Mouse (Mus musculus) right cerebral cortex, postnatal 25 days (tissue): ENCODE data around the gene Tbx10.
"Not testable (repeated sequence)": the region's sequence is repeated elsewhere in the genome, so short reads cannot be mapped to it uniquely, and the experiment has no call there.

ENCODE experiments used
- DNase-seq: peaks from one replicate; pipeline ENCODE4 v3.0.0; 2022

Gene Tbx10

GRCm38 (mm10) chr19:3992416-3992815 is at the start of gene Tbx10:
Gene Tbx10 (plus strand): TSS chr19:3992752.
- no peak for DNase-seq

GRCm38 (mm10) chr19:3942986-3943735 is 49.4 kb upstream of the Tbx10 start:
- no peak for DNase-seq

GRCm38 (mm10) chr19:3945872-3946564 is 46.5 kb upstream of the Tbx10 start:
- DNase-seq: no peak

GRCm38 (mm10) chr19:3946715-3947114 is 45.8 kb upstream of the Tbx10 start:
- DNase-seq: peak; percentile 53

- DNase-seq: no peak
Observed at GRCm38 (mm10) chr19:3947813-3948212, 44.7 kb upstream of the Tbx10 start.

- no peak for DNase-seq
Observed at GRCm38 (mm10) chr19:3948546-3948945, 44.0 kb upstream of the Tbx10 start.

GRCm38 (mm10) chr19:3950331-3950730 is 42.2 kb upstream of the Tbx10 start:
- DNase-seq: no peak

- DNase-seq: no peak
Observed at GRCm38 (mm10) chr19:3951461-3951860, 41.1 kb upstream of the Tbx10 start.

- no peak for DNase-seq
Observed at GRCm38 (mm10) chr19:3952099-3952498, 40.5 kb upstream of the Tbx10 start.

- no peak for DNase-seq
Observed at GRCm38 (mm10) chr19:3955033-3955432, 37.5 kb upstream of the Tbx10 start.

- no peak for DNase-seq
Observed at GRCm38 (mm10) chr19:3955804-3956203, 36.7 kb upstream of the Tbx10 start.

- not testable (repeated sequence) for DNase-seq
Observed at GRCm38 (mm10) chr19:3957296-3958036, 35.1 kb upstream of the Tbx10 start.

GRCm38 (mm10) chr19:3958470-3958869 is 34.1 kb upstream of the Tbx10 start, which contains the start of gene Aldh3b3:
Gene Aldh3b3 (plus strand): TSS chr19:3958645.
- DNase-seq: no peak

- DNase-seq: no peak
Observed at GRCm38 (mm10) chr19:3959030-3959429, 33.5 kb upstream of the Tbx10 start.

GRCm38 (mm10) chr19:3960211-3960610 is 32.3 kb upstream of the Tbx10 start:
- no peak for DNase-seq

- DNase-seq: not testable (repeated sequence)
Observed at GRCm38 (mm10) chr19:3961805-3962204, 30.7 kb upstream of the Tbx10 start.

- DNase-seq: no peak
Observed at GRCm38 (mm10) chr19:3962469-3962868, 30.1 kb upstream of the Tbx10 start.

- DNase-seq: no peak
Observed at GRCm38 (mm10) chr19:3964030-3964429, 28.5 kb upstream of the Tbx10 start.

- no peak for DNase-seq
Observed at GRCm38 (mm10) chr19:3966330-3967075, 26.0 kb upstream of the Tbx10 start.

- no peak for DNase-seq
Observed at GRCm38 (mm10) chr19:3967258-3967657, 25.3 kb upstream of the Tbx10 start.

- DNase-seq: no peak
Observed at GRCm38 (mm10) chr19:3972229-3972628, 20.3 kb upstream of the Tbx10 start, which contains the start of gene Aldh3b2. Gene Aldh3b2 (plus strand): TSS chr19:3972328.

- not testable (repeated sequence) for DNase-seq
Observed at GRCm38 (mm10) chr19:3974608-3975007, 17.9 kb upstream of the Tbx10 start.

- no peak for DNase-seq
Observed at GRCm38 (mm10) chr19:3975866-3976265, 16.7 kb upstream of the Tbx10 start.
